Comparison of ENCODE assay signal across 14 mouse cellular contexts in the genomic region with DNA sequence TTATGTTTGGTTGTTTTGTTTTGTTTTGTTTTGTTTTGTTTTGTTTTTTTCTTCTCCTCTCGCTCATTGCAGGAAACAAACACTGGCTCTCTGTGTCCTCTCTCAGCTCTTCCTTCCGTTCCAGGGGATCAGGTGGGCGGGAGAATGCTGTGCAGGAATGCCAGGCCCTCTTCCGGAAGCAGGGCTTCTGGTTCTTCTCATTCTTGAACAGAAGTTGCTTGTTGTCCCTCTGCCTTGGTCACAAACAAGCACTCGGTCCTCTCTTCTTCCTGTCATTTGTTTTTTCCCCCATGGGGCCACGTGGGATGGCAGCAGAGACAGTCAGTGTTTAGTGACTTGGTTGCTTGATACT. TPM values are rescaled to one million over a fixed set of nuclear protein-coding genes. Genes with fewer than 3 reads are reported as not detected.
A peak's percentile ranks its signal among the peaks of the same experiment; 100 is the strongest.
DNase-seq lines count a peak whose midpoint lies in the region; ATAC-seq lines count a peak whose summit lies in the region.
"Had no signal": no experiment of that assay in that cellular context is flagged by ENCODE, and none has a peak within 500 bp of the region (broad histone marks: within the 10 kb centered on the region; RNA-seq: fewer than 3 reads in every experiment).

No protein-coding gene starts in this region.

- H3K27ac ChIP-seq in heart, embryonic 15.5 days: peak overlapping the region; percentile 79
- H3K27ac ChIP-seq: forebrain, embryonic 10.5 days; heart, adult 2 months; limb, embryonic 15.5 days had no signal

- WGBS in heart, embryonic 15.5 days: 22% methylated on average over 6 of the region's 6 CpGs

- no peak overlapping the region for H3K9ac ChIP-seq in heart, embryonic 15.5 days
- H3K9ac ChIP-seq: limb, embryonic 15.5 days had no signal

- no peak for ATAC-seq in heart, embryonic 15.5 days (replicated peaks; ENCODE audit: insufficient number of reproducible peaks, insufficient read depth, low FRiP score, low read depth)
- ATAC-seq in activated CD4-positive, CD25-positive, alpha-beta regulatory T cell, adult 4 months: no peak

- peaks cover 56% of the 10 kb centered on the region for H3K4me1 ChIP-seq in heart, embryonic 15.5 days (replicated peaks)

- peaks cover 5% of the 10 kb centered on the region; the same call in 1 of the 2 replicates for H3K36me3 ChIP-seq in heart, embryonic 15.5 days

- no peaks in the 10 kb centered on the region for H3K9me3 ChIP-seq in heart, embryonic 15.5 days (replicated peaks)
- H3K9me3 ChIP-seq: limb, embryonic 15.5 days had no signal

- peak; percentile 37 for DNase-seq in adrenal gland, adult 2 months
- no peak for DNase-seq in adrenal gland, postnatal 25 days
- no peak for DNase-seq in heart, adult 8-10 months (ENCODE audit: low spot score)
- peak; percentile 39 for DNase-seq in layer of hippocampus, adult 9-11 months
- DNase-seq in layer of hippocampus, postnatal 10 days (ENCODE audit: low spot score in 2 of 2): no peak
- DNase-seq in ZHBTc4 (ENCODE audit: low read depth, low spot score): peak; percentile 22
- DNase-seq: cerebellum, adult 8-10 months; heart, adult 2 months; thymus, adult 2 months had no signal

- no peaks in the 10 kb centered on the region for H3K27me3 ChIP-seq in heart, embryonic 15.5 days
- H3K27me3 ChIP-seq: limb, embryonic 15.5 days; megakaryocyte, embryonic 14.5 days had no signal

- no peak overlapping the region for H3K4me2 ChIP-seq in heart, embryonic 15.5 days
- H3K4me2 ChIP-seq: limb, embryonic 15.5 days had no signal

- H3K4me3 ChIP-seq in heart, embryonic 15.5 days: no peak overlapping the region
- H3K4me3 ChIP-seq: forebrain, embryonic 10.5 days; heart, adult 2 months; limb, embryonic 15.5 days; megakaryocyte, embryonic 14.5 days had no signal

RNA-seq across cellular contexts. Expression of a gene that starts 59.5 kb away (rescaled TPM):
- total RNA-seq in adrenal gland, adult 2 months (2021): 10 to 100 TPM; 41.2 to 95.1 TPM
- 14.8 and 21.3 TPM in 2 replicates for polyA plus RNA-seq in adrenal gland, adult 2 months (2012; rRNA removed)
- total RNA-seq in adrenal gland, postnatal 25 days (2021): 102 and 104 TPM in 2 replicates
- polyA plus RNA-seq in heart, embryonic 15.5 days (2015; fragmentation: Nextera tagmentation; extraction: Ambion mirVana): 13.9 and 16.5 TPM in 2 replicates
- 10 to 100 TPM; 10.3 to 17.3 (median 14.4) TPM for total RNA-seq in heart, adult 8-10 months (2022)
- 10 to 100 TPM; 34.3 to 34.5 TPM for total RNA-seq in layer of hippocampus, postnatal 10 days (2021)
- 10 to 100 TPM; 11.3 to 19.2 TPM for polyA plus RNA-seq in activated CD4-positive, CD25-positive, alpha-beta regulatory T cell, adult 4 months (2017; shearing (Covaris generic))

Comparison
In these comparisons a context has a peak if more than half of its experiments do, and no peak if none do; other contexts are left out.
1. DNase-seq: peak in adrenal gland, adult 2 months (single experiment), layer of hippocampus, adult 9-11 months (single experiment) and ZHBTc4 (single experiment); none in adrenal gland, postnatal 25 days (single experiment), heart, adult 8-10 months (single experiment) and layer of hippocampus, postnatal 10 days (0 of 2).